Mouse (Mus musculus) MEL (cell line): ENCODE measurements around the gene Hipk4. TPM values are rescaled to one million over a fixed set of nuclear protein-coding genes. Genes with fewer than 3 reads are reported as not detected.

Source experiments
- DNase-seq: peaks from one replicate; pipeline ENCODE4 v3.0.0; 2011; ENCODE audit warnings: low read depth, low spot score
- H3K27ac ChIP-seq: 2 replicates; pipeline ENCODE4 v1.5.1; 2012; ENCODE audit warnings: low read depth, mild to moderate bottlenecking, control low read depth, low read length, moderate library complexity; ENCODE audit not compliant: control insufficient read depth
- H3K27me3 ChIP-seq, 2 experiments: fragments of 150-350 bp in 1 of 2; sonication (generic) in 1 of 2; 2 replicates each; pipeline ENCODE4 v1.6.1; 2012; ENCODE audit warnings: low read length in 2 of 2, mild to moderate bottlenecking in 2 of 2, improper control_type of control experiment in 1 of 2, moderate library complexity in 1 of 2; ENCODE audit not compliant: insufficient read depth in 2 of 2, control insufficient read depth in 1 of 2
- H3K36me3 ChIP-seq, 2 experiments: 2 replicates each; pipeline ENCODE4 v1.6.1; 2012 to 2014; ENCODE audit warnings: low read length in 2 of 2, improper control_type of control experiment in 1 of 2, inconsistent platforms in 1 of 2, mild to moderate bottlenecking in 1 of 2; ENCODE audit not compliant: insufficient read depth in 2 of 2, control insufficient read depth in 1 of 2
- H3K4me1 ChIP-seq, 2 experiments: fragments of 150-350 bp in 1 of 2; sonication (generic) in 1 of 2; 2 replicates each; pipeline ENCODE4 v1.6.1; 2012; ENCODE audit warnings: low read length in 2 of 2, improper control_type of control experiment in 1 of 2, mild to moderate bottlenecking in 1 of 2; ENCODE audit not compliant: insufficient read depth in 2 of 2, control insufficient read depth in 1 of 2
- H3K4me3 ChIP-seq, 2 experiments: fragments of 150-350 bp in 1 of 2; sonication (generic) in 1 of 2; 2 replicates each; pipeline ENCODE4 v1.5.1; 2012; ENCODE audit warnings: low read depth in 2 of 2, low read length in 2 of 2, mild to moderate bottlenecking in 2 of 2, moderate library complexity in 2 of 2, control low read depth in 1 of 2, improper control_type of control experiment in 1 of 2; ENCODE audit not compliant: control insufficient read depth in 1 of 2, insufficient read depth in 1 of 2
- H3K79me2 ChIP-seq: 2 replicates; pipeline ENCODE4 v1.6.1; 2012; ENCODE audit warnings: mild to moderate bottlenecking, low read length, moderate library complexity; ENCODE audit not compliant: control insufficient read depth, poor library complexity, insufficient read depth
- H3K9ac ChIP-seq: 2 replicates; pipeline ENCODE4 v1.6.1; 2012; ENCODE audit warnings: low read depth, mild to moderate bottlenecking, control low read depth, low read length, moderate library complexity; ENCODE audit not compliant: control insufficient read depth, poor library complexity, severe bottlenecking
- H3K9me3 ChIP-seq: fragments of 150-350 bp; sonication (generic); replicated peaks from 2 replicates; pipeline ENCODE4 v1.6.1; 2012; ENCODE audit warnings: mild to moderate bottlenecking, low read length, improper control_type of control experiment, moderate library complexity; ENCODE audit not compliant: insufficient read depth
- CHD1 ChIP-seq: IDR thresholded peaks from 2 replicates; pipeline ENCODE4 v1.6.1; 2012; ENCODE audit warnings: low read depth, mild to moderate bottlenecking, inconsistent platforms, low read length, improper control_type of control experiment
- ELF1 ChIP-seq: IDR thresholded peaks from 2 replicates; pipeline ENCODE4 v1.6.1; 2014; ENCODE audit warnings: low read depth, mild to moderate bottlenecking, inconsistent platforms, low read length, improper control_type of control experiment, moderate library complexity
- HCFC1 ChIP-seq: IDR thresholded peaks from 2 replicates; pipeline ENCODE4 v1.6.1; 2012; ENCODE audit warnings: low read depth, mild to moderate bottlenecking, inconsistent platforms, low read length, improper control_type of control experiment, moderate library complexity
- JUND ChIP-seq: IDR thresholded peaks from 2 replicates; pipeline ENCODE4 v1.6.1; 2011; ENCODE audit warnings: low read depth, mild to moderate bottlenecking, improper control_type of control experiment, low read length
- KAT2A ChIP-seq: conservative IDR thresholded peaks from 2 replicates; pipeline ENCODE4 v1.6.1; 2012; ENCODE audit warnings: low read depth, low read length, improper control_type of control experiment, inconsistent platforms
- MAZ ChIP-seq: IDR thresholded peaks from 2 replicates; pipeline ENCODE4 v1.6.1; 2012; ENCODE audit warnings: low read depth, mild to moderate bottlenecking, inconsistent platforms, low read length, improper control_type of control experiment
- MXI1 ChIP-seq: IDR thresholded peaks from 2 replicates; pipeline ENCODE4 v1.6.1; 2011; ENCODE audit warnings: mild to moderate bottlenecking, low read depth, low read length, improper control_type of control experiment
- POLR2AphosphoS2 ChIP-seq: IDR thresholded peaks from 2 replicates; pipeline ENCODE4 v1.6.1; 2011; ENCODE audit warnings: low read length, improper control_type of control experiment
- POLR2AphosphoS5 ChIP-seq: IDR thresholded peaks from 2 replicates; pipeline ENCODE4 v1.6.1; 2012; ENCODE audit warnings: low read depth, borderline replicate concordance, mild to moderate bottlenecking, inconsistent platforms, low read length, moderate library complexity, mixed read lengths
- SIN3A ChIP-seq: IDR thresholded peaks from 2 replicates; pipeline ENCODE4 v1.6.1; 2012; ENCODE audit warnings: low read length, improper control_type of control experiment, inconsistent platforms
- SMC3 ChIP-seq: IDR thresholded peaks from 2 replicates; pipeline ENCODE4 v1.6.1; 2011; ENCODE audit warnings: low read depth, low read length, improper control_type of control experiment
- TCF12 ChIP-seq: IDR thresholded peaks from 2 replicates; pipeline ENCODE4 v1.6.1; 2014; ENCODE audit warnings: low read depth, mild to moderate bottlenecking, inconsistent platforms, low read length, improper control_type of control experiment, moderate library complexity
- ZKSCAN1 ChIP-seq: IDR thresholded peaks from 2 replicates; pipeline ENCODE4 v1.6.1; 2012; ENCODE audit warnings: low read depth, mild to moderate bottlenecking, inconsistent platforms, low read length, improper control_type of control experiment, moderate library complexity
- ZMIZ1 ChIP-seq: IDR thresholded peaks from 2 replicates; pipeline ENCODE4 v1.6.1; 2012; ENCODE audit warnings: low read depth, mild to moderate bottlenecking, inconsistent platforms, low read length, improper control_type of control experiment, moderate library complexity
- ZNF384 ChIP-seq: IDR thresholded peaks from 2 replicates; pipeline ENCODE4 v1.6.1; 2012; ENCODE audit warnings: low read depth, mild to moderate bottlenecking, inconsistent platforms, low read length, improper control_type of control experiment
- polyA plus RNA-seq, 2 experiments: library from polyadenylated mRNA; stranded (reverse) in 1 of 2; unstranded in 1 of 2; fragments of >175 nt in 1 of 2; fragments of >200 nt in 1 of 2; gene quantifications; 2 replicates each; pipeline versions ENCODE4 v1.2.1 to v1.2.4; 2012; ENCODE audit warnings: low replicate concordance in 2 of 2, low read depth in 1 of 2; ENCODE audit not compliant: insufficient read length in 2 of 2, insufficient read depth in 1 of 2, missing spikeins in 1 of 2
- total RNA-seq: library from RNA; depleted of rRNA; stranded (reverse); fragments of 300-350 nt; gene quantifications from 2 replicates; pipeline ENCODE4 v1.2.3, GENCODE M21; 2012

The Hipk4 gene
- total and polyA plus RNA-seq, 3 experiments, result 0.26 TPM; not detected in 2

- TF ChIP-seq ELF1 (peak; percentile 85), ZKSCAN1 (no peak), MAZ (peak; percentile 80; the same call in 1 of the 2 replicates), SIN3A (peak; percentile 88), TCF12 (peak; percentile 68; the same call in 1 of the 2 replicates), ZNF384 (no peak), CHD1 (no peak), POLR2AphosphoS5 (no peak), KAT2A (no peak; the same call in 1 of the 2 replicates), HCFC1 (peak; percentile 93)
Measured at GRCm38 (mm10) chr7:27552931-27553513, 30.0 kb downstream of the Hipk4 start, which contains the start of the genes Pld3 and 2310022A10Rik (continued).

DNA sequence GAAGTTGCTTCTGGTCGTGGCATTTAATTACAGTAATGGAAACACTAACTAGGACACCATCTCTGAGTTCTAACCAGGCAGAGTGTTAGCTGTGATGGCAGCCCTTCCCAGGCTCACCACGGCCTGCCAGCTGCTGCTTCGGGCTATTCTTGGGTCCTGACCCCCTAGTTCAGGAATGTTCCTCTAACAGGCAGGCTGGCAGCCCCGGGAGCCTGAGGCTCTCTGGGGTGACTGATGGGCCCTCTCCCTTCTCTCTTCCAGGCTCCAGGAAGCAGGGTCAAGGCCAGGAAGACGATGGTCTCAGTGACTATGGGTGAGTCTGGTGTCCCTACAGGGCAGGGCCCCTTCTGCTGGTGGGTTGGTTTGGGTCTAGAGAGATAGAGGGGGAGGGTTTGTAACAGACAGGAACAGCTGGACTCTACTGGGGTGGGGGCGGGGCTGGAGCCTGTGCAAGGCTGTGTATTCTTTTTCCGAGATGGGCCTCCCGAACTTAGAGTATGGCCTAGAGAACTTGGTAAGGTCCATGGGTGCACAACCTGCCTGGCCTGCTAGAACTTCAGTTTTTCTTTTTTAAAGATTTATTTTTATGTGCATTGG is 37.3 kb downstream of the Hipk4 start:
- Histone ChIP-seq H3K36me3 (peaks cover 0 to 2% of the 10 kb centered on the region in 2 experiments; a peak in 2 of 4 replicates), H3K4me1 (no peaks in the 10 kb centered on the region), H3K27ac (no peak overlapping the region), H3K9me3 (no peaks in the 10 kb centered on the region), H3K9ac (no peak overlapping the region), H3K79me2 (no peaks in the 10 kb centered on the region), H3K27me3 (no peaks in the 10 kb centered on the region), H3K4me3 (no peak overlapping the region)
- DNase-seq, result no peak
- TF ChIP-seq SMC3 (no peak), ZMIZ1 (no peak), POLR2AphosphoS2 (no peak)

DNA sequence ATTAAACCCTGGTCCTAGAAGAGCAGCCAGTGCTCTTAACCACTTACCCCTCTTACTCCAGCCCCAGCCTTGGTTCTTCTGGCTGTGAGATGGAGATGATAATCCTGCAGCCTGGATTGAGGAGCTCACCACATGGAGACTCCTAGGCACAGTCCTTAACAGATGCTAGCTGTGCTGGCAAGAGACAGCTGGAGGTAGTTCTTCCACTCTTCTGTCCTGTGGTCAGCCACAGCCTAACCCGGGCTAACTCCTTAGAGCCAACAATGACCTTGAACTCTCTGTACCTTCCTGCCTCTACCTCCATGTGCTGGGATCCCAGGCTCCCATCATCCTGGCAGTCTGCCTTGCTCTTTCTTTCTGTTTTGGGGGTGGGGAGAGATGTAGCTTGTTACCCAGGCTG is 37.9 kb downstream of the Hipk4 start:
- Histone ChIP-seq H3K79me2 (no peaks in the 10 kb centered on the region), H3K36me3 (peaks cover 0 to 2% of the 10 kb centered on the region in 2 experiments; a peak in 2 of 4 replicates), H3K27me3 (no peaks in the 10 kb centered on the region), H3K9ac (no peak overlapping the region), H3K27ac (no peak overlapping the region), H3K4me3 (no peak overlapping the region), H3K9me3 (no peaks in the 10 kb centered on the region), H3K4me1 (no peaks in the 10 kb centered on the region)
- no peak for TF ChIP-seq JUND
- no peak for TF ChIP-seq SMC3
- TF ChIP-seq MXI1, result no peak
- DNase-seq, result no peak
